Mouse (Mus musculus) hematopoietic stem cell, adult 5-6 weeks (primary cell): Measurements from ENCODE around the gene Mindy4. TPM values are rescaled to one million over a fixed set of nuclear protein-coding genes. Genes with fewer than 3 reads are reported as not detected.
A peak's percentile ranks its signal among the peaks of the same experiment; 100 is the strongest.

ENCODE experiments used
- ATAC-seq, 2 experiments: fragments of 125-278 bp in 1 of 2; replicated peaks in 1 of 2; 2 replicates each; pipeline ENCODE4 v1.8.0; 2016 to 2017; ENCODE audit warnings: inconsistent platforms in 2 of 2, mild to moderate bottlenecking in 2 of 2, moderate number of reproducible peaks in 2 of 2, low read depth in 1 of 2, moderate TSS enrichment in 1 of 2; ENCODE audit not compliant: low FRiP score in 2 of 2, poor library complexity in 2 of 2, severe bottlenecking in 2 of 2, insufficient read depth in 1 of 2, low TSS enrichment in 1 of 2
- total RNA-seq: library from RNA; stranded (forward); fragments of 172-1452, 232-1000 nt; gene quantifications from 2 replicates; pipeline ENCODE4 v1.2.3, GENCODE M21; 2017

Gene Mindy4
- total RNA-seq, 1 experiment from 2014 or later = 14.9 TPM

DNA sequence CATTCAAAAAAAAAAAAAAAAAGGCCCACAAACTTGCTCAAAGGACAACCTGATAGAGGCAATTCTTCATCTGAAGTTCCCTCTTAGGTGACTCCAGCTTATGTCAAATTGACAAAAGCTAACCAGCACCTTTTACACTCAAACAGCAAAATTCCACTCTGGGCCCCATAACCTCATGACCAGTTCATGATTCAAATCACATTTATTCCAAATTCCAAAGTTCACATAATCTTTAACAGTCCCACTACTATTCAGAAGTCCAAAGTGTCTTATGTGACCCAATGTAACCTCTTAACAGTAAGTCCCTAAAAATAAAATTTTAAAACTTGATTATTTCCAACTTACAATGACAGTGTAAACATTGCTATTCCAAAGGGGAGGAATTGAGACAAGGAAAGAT lies 13.8 kb upstream of the Mindy4 start:
- ATAC-seq = no peak

DNA sequence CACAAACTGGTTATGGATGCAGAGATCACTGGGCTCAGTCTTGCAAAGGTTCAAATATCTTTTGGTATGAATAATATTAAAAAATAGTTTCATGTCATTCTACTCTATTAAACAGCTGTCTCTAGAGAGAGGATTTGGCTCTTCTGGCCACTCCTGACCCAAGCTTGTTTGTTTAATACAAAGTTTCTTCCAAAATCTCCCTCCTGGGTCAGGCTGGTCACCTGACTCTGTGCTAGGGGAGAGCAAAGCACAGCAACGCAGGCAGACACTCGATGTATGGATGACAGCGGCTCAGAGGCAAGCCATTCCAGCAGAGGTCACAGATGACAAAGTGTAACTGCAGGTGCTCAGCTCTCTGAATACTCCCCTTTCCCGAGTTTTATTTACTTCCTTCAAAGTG lies 11.6 kb upstream of the Mindy4 start:
- ATAC-seq = no peak

DNA sequence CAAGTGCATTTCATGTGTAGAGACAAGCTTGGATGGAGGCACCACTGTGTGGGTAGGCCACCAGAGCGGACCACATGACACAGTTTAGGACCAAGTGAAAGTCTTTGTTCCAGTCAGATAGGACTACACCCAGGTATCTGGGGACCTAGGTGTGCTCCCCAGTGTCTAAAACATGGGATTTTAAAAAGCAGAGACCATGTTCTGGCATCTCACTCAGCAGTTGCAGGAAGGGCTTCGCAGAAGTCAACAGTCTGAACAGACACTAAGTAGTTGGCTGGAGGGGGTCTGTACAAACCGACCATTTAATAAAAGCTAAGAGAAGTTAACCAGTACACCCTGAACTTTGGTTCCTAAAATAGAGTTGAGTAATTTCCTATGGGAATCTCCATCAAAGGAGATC lies 10.0 kb upstream of the Mindy4 start:
- no peak for ATAC-seq

DNA sequence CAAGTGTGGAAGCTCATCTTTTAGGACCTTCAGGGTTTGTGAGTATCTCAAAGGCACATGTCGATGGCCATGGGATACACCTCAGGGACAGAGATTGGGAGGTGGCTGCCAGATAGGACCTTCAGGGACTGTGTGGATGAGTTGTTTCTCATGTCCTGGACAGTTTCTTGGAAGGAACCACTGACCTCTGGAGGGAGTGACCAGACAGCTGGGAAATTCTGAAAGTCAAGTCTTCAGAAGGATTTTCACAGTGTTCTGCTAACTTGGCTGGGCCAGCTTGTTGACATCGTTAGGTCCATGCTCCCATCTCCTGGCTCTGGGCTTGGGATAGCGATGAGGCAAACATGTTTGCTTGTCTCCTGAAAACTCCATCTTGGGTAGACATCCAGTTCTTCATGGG lies 4.1 kb upstream of the Mindy4 start:
- no peak for ATAC-seq

DNA sequence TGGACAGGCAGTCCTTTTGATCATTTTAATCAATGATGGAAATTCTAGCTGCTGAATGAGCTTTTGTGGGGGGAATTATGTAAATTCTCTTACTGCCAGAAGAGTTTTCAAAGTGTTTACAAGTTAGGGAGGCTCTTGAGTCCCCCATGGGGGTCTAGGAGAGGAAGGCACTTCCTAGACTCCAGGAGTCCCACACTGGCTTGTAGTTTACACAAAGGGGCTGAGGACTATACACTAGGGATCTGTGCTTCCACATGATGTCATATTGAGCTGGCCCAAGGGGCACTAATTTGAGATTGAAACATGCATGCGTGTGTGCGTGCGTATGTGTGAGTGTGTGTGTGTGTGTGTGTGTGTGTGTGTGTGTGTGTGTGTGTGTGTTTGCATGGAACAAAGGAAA lies 748 bp downstream of the Mindy4 start:
- no peak for ATAC-seq

DNA sequence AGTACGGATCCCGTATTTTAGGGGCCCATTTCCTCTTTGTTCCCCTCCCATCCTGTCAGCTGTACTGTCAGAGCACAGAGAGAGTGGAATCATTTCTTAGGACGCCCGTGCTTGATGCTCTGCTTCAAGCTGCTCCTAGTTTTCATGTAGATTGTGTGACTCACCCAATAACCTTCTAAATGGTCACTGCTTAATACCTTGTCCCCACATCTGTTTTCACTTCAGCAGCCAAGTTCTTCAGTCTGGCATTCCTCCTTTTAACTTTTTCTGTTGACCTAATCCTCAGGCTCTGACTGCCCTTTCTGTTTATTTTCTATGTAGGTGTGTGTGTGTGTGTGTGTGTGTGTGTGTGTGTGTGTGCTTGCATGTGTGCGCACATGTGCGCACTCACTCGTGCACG lies 4.6 kb downstream of the Mindy4 start:
- no peak for ATAC-seq

DNA sequence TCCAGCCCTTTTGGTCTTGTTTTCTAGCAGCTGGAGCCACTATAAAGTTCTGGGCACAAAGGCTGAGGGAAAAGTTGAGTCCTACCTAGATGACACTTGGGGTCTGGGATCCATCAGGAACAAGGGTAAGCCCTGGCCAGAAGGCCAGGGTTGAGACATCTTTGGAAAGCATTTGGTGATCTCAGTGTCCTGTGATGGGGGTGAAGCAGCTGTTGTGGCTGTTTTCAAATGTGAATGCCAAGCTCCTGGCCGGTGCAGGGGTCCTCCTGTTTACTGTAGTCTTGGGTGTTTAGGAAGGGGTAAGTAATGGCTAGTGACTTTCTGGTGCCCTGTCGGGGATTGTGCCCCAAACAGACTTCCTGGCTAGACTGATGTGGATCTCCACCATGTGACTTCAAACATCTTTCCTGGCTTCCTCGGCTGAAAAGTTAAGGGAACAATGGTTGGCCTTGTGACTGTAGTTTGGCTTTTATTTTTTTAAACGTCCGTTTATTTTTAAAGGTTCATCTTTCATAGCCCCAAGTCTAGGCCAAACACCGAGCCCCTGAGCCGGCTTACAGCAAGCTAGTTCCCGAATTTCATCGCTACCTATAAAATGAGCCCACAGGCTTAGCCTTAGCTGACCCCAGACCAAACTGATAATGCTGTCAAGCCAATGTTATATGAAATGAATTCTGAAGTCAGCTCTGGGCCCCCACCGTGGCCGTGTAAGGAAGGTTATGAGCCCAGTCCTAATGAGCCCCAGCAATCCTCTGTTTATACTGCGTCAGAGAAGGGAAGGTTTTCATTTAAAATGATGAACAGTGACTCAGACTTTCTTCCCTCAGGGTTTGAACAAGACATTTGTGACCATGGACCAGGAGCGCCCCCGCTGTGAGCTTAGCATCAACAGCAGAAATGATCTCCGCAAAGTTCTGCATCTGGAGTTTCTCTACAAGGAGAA lies 7.5 kb downstream of the Mindy4 start:
- ATAC-seq = no peak

DNA sequence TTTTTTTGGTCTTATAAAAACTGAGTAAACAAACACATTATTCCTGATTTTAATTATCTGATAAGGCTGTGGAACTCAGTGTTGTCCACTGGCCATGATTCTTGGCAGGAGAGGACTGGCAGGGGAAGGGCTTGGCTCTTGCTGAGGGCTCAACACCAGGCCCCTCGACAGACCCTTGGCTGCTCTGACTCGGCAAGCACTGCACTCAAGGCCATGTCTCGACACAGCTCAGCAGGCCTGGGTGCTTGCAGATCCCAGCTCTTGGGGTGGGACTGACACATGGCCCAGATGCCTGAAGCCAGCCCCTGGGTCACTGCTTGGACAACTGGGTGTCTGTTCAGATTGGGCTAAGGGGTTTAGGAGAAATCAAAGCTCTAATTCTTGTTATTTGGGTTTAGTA lies 11.4 kb downstream of the Mindy4 start:
- ATAC-seq = no peak

DNA sequence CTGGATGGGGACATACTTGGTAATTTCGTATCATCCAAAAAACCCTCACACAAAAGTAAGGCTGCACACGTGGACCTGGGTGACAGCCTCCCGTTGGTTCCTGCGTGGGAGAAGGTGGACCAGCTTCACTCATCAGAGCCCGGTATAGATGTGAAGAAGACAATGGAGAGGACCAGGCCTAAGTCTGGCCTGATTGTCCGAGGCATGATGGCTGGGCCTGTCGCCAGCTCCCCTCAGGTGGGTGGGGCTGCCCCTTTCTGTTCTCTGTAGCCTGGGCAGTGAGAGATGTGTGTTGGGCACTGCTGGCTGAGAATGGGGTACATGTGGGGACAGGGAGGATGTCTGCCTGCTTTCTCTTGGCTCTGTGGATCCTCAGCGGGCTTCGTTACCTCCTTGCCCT lies 15.0 kb downstream of the Mindy4 start:
- no peak for ATAC-seq

DNA sequence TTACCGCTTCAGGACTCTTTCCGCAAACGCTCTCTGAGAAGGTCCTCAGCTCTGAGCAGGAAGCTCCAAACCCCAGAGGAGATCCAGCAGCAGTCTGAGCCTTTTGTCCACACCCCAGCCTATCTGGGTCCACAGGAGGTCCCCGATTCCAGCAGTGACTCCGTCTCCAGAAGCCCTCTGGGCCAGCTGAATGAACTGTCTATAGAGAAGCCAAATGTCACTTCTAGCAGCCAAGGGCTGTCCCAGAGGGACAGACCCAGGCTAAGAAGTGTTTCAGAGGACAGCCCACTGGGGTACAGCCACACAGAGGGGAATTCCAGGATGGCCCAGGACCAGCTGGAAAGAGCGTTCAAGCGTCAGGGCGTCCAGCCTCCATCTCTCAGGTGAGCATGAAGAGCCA lies 20.8 kb downstream of the Mindy4 start:
- no peak for ATAC-seq

DNA sequence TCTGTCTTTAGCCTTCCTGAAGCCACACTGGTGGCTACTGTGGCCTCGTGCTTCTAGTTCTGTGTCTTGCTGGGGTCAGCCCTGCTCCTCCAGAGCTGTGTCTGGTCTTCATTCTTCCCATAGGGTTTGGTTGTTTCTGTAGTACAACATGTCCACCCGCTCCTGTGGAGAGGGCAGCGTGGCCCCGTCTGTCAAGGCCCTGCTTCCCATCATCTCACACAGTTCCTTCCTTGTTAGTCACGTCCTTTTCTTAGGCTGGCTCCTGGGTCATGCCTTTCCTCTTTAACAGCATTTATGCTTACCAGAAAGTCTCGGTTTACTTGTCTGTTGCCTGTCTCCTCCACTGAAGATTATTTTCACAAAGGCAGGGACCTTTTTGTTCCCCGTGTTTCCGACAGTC lies 26.9 kb downstream of the Mindy4 start:
- ATAC-seq = no peak

DNA sequence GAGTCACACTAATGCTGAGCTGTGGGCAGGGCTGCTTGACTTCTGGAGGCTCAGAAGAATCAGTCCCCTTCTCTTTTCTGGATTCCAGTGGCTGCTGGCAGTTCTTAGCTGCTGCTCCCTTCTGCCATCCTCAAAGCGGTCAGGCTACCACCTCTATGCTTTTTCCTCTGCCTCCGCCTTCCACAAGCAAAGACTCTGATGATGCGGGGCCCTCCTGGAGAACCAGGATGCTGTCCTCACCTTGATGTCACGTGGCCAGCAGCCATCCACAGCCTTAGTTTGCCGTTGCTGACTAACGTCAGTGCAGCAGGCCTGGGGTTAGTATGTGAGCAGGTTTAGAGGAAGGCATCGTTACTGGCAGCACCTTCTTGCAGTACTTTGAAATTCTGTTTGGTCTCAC lies 28.9 kb downstream of the Mindy4 start:
- ATAC-seq = no peak

DNA sequence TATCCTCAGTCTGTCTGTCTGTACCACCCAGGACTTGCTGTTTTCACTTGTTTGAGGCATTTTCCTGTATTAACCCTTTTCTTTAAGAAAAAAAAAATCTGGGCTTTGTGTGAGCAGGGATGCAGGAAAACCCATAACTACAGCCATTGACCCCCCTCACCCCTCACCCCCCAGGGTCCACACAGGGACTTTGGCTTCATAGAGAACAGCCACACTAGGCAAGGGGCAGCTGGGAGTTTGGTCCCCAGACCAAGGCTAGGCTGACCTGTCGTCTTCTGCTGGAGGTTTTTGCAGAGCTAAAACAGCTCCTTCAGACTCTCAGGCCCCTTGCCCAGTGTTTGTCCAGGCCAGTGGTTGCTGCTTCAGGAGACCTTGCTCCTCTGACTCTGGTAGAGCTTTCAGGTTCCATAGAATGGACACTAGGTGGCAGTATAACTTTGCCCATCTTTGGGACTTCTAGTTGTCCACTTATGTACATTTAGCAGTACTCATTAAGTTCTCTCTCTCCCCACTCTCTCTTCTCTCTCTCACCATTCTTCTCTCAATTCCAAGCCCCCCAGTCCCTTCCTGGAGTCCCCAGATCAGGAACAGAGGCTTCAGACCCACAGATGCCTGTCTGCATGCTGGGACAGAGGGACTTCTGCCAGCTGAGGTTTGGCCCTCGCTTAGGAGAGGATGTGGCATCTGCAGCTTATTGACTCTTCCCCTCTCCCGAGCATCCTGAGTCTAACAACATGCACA lies 29.5 kb downstream of the Mindy4 start:
- peak; percentile 78 to 85 for ATAC-seq

DNA sequence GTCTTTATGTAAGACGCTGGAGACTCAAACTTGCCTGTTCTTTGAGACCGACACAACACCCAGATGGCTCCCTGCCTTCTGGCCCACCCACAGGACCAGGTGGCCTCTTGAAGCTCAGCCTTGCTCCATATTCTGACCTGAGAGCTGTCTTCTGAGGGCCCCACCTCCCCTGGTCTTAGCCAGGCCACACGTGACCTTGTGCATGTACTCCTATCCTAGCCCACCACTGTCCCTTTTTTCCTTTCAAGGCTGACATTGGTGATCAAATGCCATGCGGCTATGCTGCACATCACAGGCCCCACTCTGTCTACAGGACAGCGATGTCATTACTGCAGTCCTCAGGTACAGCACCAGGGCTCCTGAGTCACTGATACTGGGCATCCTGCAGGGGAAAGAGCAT lies 30.1 kb downstream of the Mindy4 start:
- ATAC-seq = 0 out of 4 replicates have a peak, but pooled peaks of 1 of the 2 experiments have one; percentile 3

DNA sequence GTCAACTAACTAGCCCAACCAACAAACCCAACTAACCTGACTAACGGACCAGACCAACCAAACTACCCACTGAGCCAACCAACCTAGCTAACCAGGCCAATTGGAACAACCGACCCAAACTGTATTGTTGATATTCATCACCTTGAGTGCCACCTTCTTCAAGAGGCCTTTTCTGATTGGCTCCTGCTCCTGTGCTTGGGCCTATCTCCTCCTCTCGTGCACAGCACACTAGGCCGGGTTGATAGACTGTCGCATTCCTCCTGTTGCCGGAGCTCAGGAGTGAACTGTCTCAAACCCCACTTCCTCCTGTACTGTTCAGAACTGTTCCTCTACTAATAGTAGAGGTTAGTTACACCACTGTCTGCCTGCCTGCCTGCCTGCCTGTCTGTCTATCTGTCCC lies 31.5 kb downstream of the Mindy4 start:
- ATAC-seq = no peak; a peak in 1 of 4 replicates

DNA sequence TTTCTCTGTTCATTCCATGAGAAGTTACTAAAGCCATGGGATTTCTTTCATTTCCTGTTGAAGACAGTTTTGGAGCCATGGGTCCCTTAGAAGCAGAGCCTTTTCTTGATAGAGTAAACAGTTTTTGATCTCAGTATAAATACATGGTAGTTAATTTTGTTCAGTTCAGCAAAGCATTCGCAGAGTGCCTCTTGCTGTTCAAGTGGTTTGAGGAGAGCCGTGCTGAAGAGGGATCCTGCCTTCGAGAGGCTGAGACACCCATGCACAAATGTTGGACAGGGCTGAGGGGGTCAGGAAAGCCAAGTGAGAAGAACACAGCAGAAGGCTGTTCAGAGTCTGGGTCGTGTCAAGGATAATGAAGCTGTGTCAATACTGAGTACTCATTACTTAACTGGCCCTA lies 32.5 kb downstream of the Mindy4 start:
- ATAC-seq = no peak

DNA sequence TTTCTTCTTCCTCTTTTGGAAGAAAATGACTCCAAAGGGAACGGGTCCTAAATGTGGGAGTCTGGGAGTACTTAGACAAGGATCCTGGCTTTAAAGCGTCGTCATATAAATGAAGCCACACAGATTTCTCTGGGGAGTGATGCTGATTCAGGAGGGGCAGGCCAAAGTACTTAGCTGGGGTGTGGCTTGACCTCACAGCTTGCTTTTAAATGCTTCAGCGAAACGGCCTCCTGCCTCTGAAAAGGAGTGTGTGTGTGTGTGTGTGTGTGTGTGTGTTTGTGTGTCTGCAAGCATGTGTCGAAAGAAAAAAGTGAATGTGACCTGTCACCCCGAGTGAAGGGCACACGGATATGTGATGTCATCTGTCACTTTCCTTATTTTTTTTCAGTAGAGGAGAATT lies 36.7 kb downstream of the Mindy4 start:
- no peak for ATAC-seq

DNA sequence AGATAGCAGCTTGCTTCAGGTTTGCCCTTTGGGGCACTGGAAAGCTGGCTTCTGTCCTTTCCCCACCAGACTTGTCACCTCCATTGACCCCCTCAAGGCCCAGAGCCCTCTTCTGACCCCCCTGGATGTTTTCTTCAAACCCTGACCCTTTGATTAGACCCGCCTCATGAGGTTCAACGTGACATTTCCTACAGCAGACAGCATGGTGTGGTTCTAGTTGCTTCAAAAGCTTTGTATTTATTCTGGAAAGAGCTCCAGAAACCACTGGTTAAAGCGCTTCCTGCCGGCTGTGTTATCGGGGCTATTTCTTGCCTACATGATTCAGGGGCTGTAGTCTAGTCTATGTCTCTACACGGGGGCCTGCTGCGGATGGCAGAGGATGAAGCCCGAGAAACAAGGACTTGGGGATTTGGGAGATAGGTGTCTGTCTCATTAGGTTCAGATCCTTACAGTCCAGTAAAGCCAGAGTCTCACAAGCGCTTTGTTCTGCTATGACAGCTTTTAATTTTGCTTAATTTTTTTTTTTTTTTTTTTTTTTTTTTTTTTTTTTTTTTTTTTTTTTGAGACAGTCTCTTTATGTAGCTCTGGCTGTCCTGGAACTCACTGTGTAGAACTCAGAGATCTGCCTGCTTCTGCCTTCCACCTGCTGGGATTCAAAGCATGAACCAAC lies 37.5 kb downstream of the Mindy4 start:
- ATAC-seq = no peak
